Mouse (Mus musculus) kidney, embryonic 16.5 days (tissue): ENCODE measurements around the gene Gm49342. TPM values are rescaled to one million over a fixed set of nuclear protein-coding genes. Genes with fewer than 3 reads are reported as not detected.
A peak's percentile ranks its signal among the peaks of the same experiment; 100 is the strongest.
"Not testable (repeated sequence)": the region's sequence is repeated elsewhere in the genome, so short reads cannot be mapped to it uniquely, and the experiment has no call there.

Experiments used
- ATAC-seq: fragments of 200-750 bp; cut with Nextera tagmentation; 2 replicates; pipeline ENCODE4 v1.8.0; 2017; ENCODE audit warnings: moderate TSS enrichment; ENCODE audit not compliant: low FRiP score, low TSS enrichment
- H3K27ac ChIP-seq: fragments of 300-500 bp; sonication (generic); 2 replicates; pipeline ENCODE4 v1.5.1; 2014; ENCODE audit warnings: low read length
- H3K27me3 ChIP-seq: fragments of 300-500 bp; sonication (generic); 2 replicates; pipeline ENCODE4 v1.6.1; 2014; ENCODE audit warnings: low read length, control low read depth, mixed read lengths; ENCODE audit not compliant: insufficient read depth
- H3K36me3 ChIP-seq: fragments of 300-500 bp; sonication (generic); 2 replicates; pipeline ENCODE4 v1.6.1; 2014; ENCODE audit warnings: low read length, control low read depth, mixed read lengths; ENCODE audit not compliant: insufficient read depth
- H3K4me1 ChIP-seq: fragments of 300-500 bp; sonication (generic); 2 replicates; pipeline ENCODE4 v1.6.1; 2014; ENCODE audit warnings: low read length, control low read depth, mixed read lengths; ENCODE audit not compliant: insufficient read depth
- H3K4me2 ChIP-seq: fragments of 300-500 bp; sonication (generic); replicated peaks from 2 replicates; pipeline ENCODE4 v1.6.1; 2014; ENCODE audit warnings: low read depth, low read length
- H3K4me3 ChIP-seq: fragments of 300-500 bp; sonication (generic); 2 replicates; pipeline ENCODE4 v1.5.1; 2014; ENCODE audit warnings: mild to moderate bottlenecking, low read length
- H3K9ac ChIP-seq: fragments of 300-500 bp; sonication (generic); replicated peaks from 2 replicates; pipeline ENCODE4 v1.6.1; 2014; ENCODE audit warnings: low read length
- H3K9me3 ChIP-seq: fragments of 300-500 bp; sonication (generic); 2 replicates; pipeline ENCODE4 v1.6.1; 2016; ENCODE audit warnings: low read length, control low read depth
- WGBS: fragments of 180-500 bp; shearing (Covaris S2); extraction: QIAGEN DNeasy Blood & Tissue Kit; methylation state at CpG from one replicate; pipeline ENCODE4 v1.1.7; 2014; 5-methylcytosine and 5-hydroxymethylcytosine counted together
- polyA plus RNA-seq: library from polyadenylated mRNA; unstranded; fragments of >200 nt; fragmentation: Nextera tagmentation; extraction: Ambion mirVana; gene quantifications from 2 replicates; pipeline ENCODE4 v1.2.1, GENCODE M21; 2015

The Gm49342 gene
- polyA plus RNA-seq, 1 experiment from 2014 or later = not detected

- not testable (repeated sequence) for H3K9ac ChIP-seq, H3K36me3 ChIP-seq, ATAC-seq, H3K27ac ChIP-seq, H3K4me1 ChIP-seq, H3K4me3 ChIP-seq, H3K9me3 ChIP-seq, H3K4me2 ChIP-seq, H3K27me3 ChIP-seq
- WGBS = 64% methylated on average over 3 of the region's 3 CpGs
These were observed 12.8 kb downstream of the Gm49342 start for GRCm38 (mm10) chr14:50957146-50957545.

- H3K4me1 ChIP-seq, H3K36me3 ChIP-seq, H3K9ac ChIP-seq, H3K27me3 ChIP-seq, ATAC-seq, H3K4me2 ChIP-seq, H3K27ac ChIP-seq, H3K9me3 ChIP-seq, H3K4me3 ChIP-seq: not testable (repeated sequence)
- WGBS = 92% methylated on average over 5 of the region's 5 CpGs
These were observed 14.1 kb downstream of the Gm49342 start for GRCm38 (mm10) chr14:50958289-50958995.

- no peak overlapping the region for H3K27ac ChIP-seq
- H3K9ac ChIP-seq = no peak overlapping the region
- no peak overlapping the region for H3K4me2 ChIP-seq
- no peak for ATAC-seq
- H3K4me1 ChIP-seq = no peaks in the 10 kb centered on the region
- WGBS = 62% methylated on average over 5 of the region's 5 CpGs
- H3K36me3 ChIP-seq = no peaks in the 10 kb centered on the region
- no peaks in the 10 kb centered on the region for H3K9me3 ChIP-seq
- no peak overlapping the region for H3K4me3 ChIP-seq
- no peaks in the 10 kb centered on the region for H3K27me3 ChIP-seq
These were observed 24.1 kb downstream of the Gm49342 start for GRCm38 (mm10) chr14:50968216-50968980.

- Histone ChIP-seq H3K27me3 (no peaks in the 10 kb centered on the region), H3K9me3 (no peaks in the 10 kb centered on the region), H3K4me3 (no peak overlapping the region), H3K4me1 (no peaks in the 10 kb centered on the region), H3K27ac (no peak overlapping the region), H3K36me3 (no peaks in the 10 kb centered on the region), H3K9ac (no peak overlapping the region), H3K4me2 (no peak overlapping the region)
- ATAC-seq = no peak
- 29% methylated on average over 1 of the region's 1 CpGs for WGBS
These were observed 24.7 kb downstream of the Gm49342 start for GRCm38 (mm10) chr14:50969041-50969440.

- no peak overlapping the region for H3K27ac ChIP-seq
- no peak for ATAC-seq
- no peaks in the 10 kb centered on the region for H3K27me3 ChIP-seq
- H3K9me3 ChIP-seq = no peaks in the 10 kb centered on the region
- 0 out of 2 replicates have a peak overlapping the region, but pooled peaks have one; percentile 12 for H3K9ac ChIP-seq
- H3K4me2 ChIP-seq = no peak overlapping the region
- H3K36me3 ChIP-seq = no peaks in the 10 kb centered on the region
- H3K4me1 ChIP-seq = no peaks in the 10 kb centered on the region
- 42% methylated on average over 12 of the region's 12 CpGs for WGBS
- H3K4me3 ChIP-seq = no peak overlapping the region
These were observed 25.5 kb downstream of the Gm49342 start for GRCm38 (mm10) chr14:50969558-50970544.

GRCm38 (mm10) chr14:50970822-50971221, 26.5 kb downstream of the Gm49342 start:
- Histone ChIP-seq H3K36me3 (no peaks in the 10 kb centered on the region), H3K9me3 (no peaks in the 10 kb centered on the region), H3K9ac (no peak overlapping the region), H3K4me2 (no peak overlapping the region), H3K27me3 (no peaks in the 10 kb centered on the region), H3K4me3 (no peak overlapping the region), H3K27ac (no peak overlapping the region), H3K4me1 (no peaks in the 10 kb centered on the region)
- WGBS = 47% methylated on average over 1 of the region's 1 CpGs
- no peak for ATAC-seq

- H3K27ac ChIP-seq, H3K4me1 ChIP-seq, H3K4me3 ChIP-seq, H3K36me3 ChIP-seq, ATAC-seq, H3K27me3 ChIP-seq, H3K9ac ChIP-seq, H3K4me2 ChIP-seq, H3K9me3 ChIP-seq: not testable (repeated sequence)
- WGBS = 92% methylated on average over 5 of the region's 5 CpGs
These were observed 28.7 kb downstream of the Gm49342 start for GRCm38 (mm10) chr14:50973054-50973453.

- WGBS = 37% methylated on average over 4 of the region's 4 CpGs
- no peaks in the 10 kb centered on the region for H3K9me3 ChIP-seq
These were observed 29.4 kb downstream of the Gm49342 start for GRCm38 (mm10) chr14:50973700-50974099.

GRCm38 (mm10) chr14:50975001-50975400, 30.7 kb downstream of the Gm49342 start:
- peaks cover 8% of the 10 kb centered on the region; the same call in 1 of the 2 replicates for H3K4me1 ChIP-seq
- no peaks in the 10 kb centered on the region for H3K27me3 ChIP-seq
- no peak overlapping the region for H3K9ac ChIP-seq
- 64% methylated on average over 5 of the region's 5 CpGs for WGBS
- H3K9me3 ChIP-seq = no peaks in the 10 kb centered on the region
- H3K27ac ChIP-seq = no peak overlapping the region
- H3K36me3 ChIP-seq = no peaks in the 10 kb centered on the region
- H3K4me3 ChIP-seq = no peak overlapping the region
- no peak for ATAC-seq
- no peak overlapping the region for H3K4me2 ChIP-seq

More at GRCm38 (mm10) chr14:50973700-50974099, 29.4 kb downstream of the Gm49342 start:
- ATAC-seq = no peak
- Histone ChIP-seq H3K9ac (no peak overlapping the region), H3K36me3 (no peaks in the 10 kb centered on the region), H3K4me1 (peaks cover 5% of the 10 kb centered on the region; the same call in 1 of the 2 replicates), H3K27me3 (no peaks in the 10 kb centered on the region), H3K4me3 (no peak overlapping the region), H3K4me2 (no peak overlapping the region), H3K27ac (no peak overlapping the region)
